ENCODE assay signal across 16 mouse cellular contexts in genomic region chr1:194982931-194983690, GRCm38 (mm10). TPM values are rescaled to one million over a fixed set of nuclear protein-coding genes. Genes with fewer than 3 reads are reported as not detected.
DNase-seq lines count a peak whose midpoint lies in the region; TF ChIP-seq lines count a peak whose summit lies in the region.
"Had no signal": no experiment of that assay in that cellular context is flagged by ENCODE, and none has a peak within 500 bp of the region (broad histone marks: within the 10 kb centered on the region; RNA-seq: fewer than 3 reads in every experiment).

No protein-coding gene starts in this region.

- no peak overlapping the region for H3K9ac ChIP-seq in MEL (ENCODE audit: control insufficient read depth, low read depth, low read length, poor library complexity, severe bottlenecking)
- H3K9ac ChIP-seq: hindbrain, embryonic 14.5 days; stomach, embryonic 15.5 days had no signal

- TF ChIP-seq EP300 in MEL (IDR thresholded peaks at IDR 0.05; ENCODE audit: low read depth in 1 of 2, low read length in 2 of 2) = no peak

- peak; percentile 41 for DNase-seq in kidney, adult 2 months
- no peak for DNase-seq in kidney, postnatal 25 days
- no peak for DNase-seq in MEL (ENCODE audit: low read depth, low spot score)
- peak; percentile 36 for DNase-seq in cerebellum, adult 8-10 months
- peak; percentile 54 for DNase-seq in layer of hippocampus, adult 9-11 months
- DNase-seq in gastrocnemius, postnatal 10 days = no peak
- no peak for DNase-seq in gastrocnemius, postnatal 4 days (ENCODE audit: low spot score in 2 of 2)
- DNase-seq: kidney, adult 8-10 months; liver; right cerebral cortex, postnatal 4 days; thymus, postnatal 36 days had no signal

- H3K4me3 ChIP-seq in kidney, adult 2 months (ENCODE audit: insufficient read depth, low read depth, low read length) = no peak overlapping the region
- H3K4me3 ChIP-seq in MEL (ENCODE audit: control insufficient read depth in 1 of 2, insufficient read depth in 1 of 2, low read depth in 2 of 2, low read length in 2 of 2) = no peak overlapping the region
- H3K4me3 ChIP-seq: erythroblast, embryonic 14.5 days; left cerebral cortex, adult 2 months; myocyte; stomach, embryonic 15.5 days had no signal

- no peak for TF ChIP-seq POLR2A in kidney, adult 2 months (IDR thresholded peaks at IDR 0.05; ENCODE audit: low read depth, low read length)
- TF ChIP-seq POLR2A in MEL (IDR thresholded peaks at IDR 0.05; ENCODE audit: control insufficient read depth in 1 of 2, insufficient read depth in 1 of 2, low read depth in 1 of 2, low read length in 2 of 2, poor library complexity in 1 of 2) = no peak

- H3K9me3 ChIP-seq in MEL (replicated peaks; ENCODE audit: insufficient read depth, low read length) = no peaks in the 10 kb centered on the region
- H3K9me3 ChIP-seq: stomach, embryonic 15.5 days had no signal

- TF ChIP-seq CTCF in kidney, adult 2 months (conservative IDR thresholded peaks at IDR 0.05; ENCODE audit: insufficient read depth, insufficient read length, low read depth, low read length) = no peak
- TF ChIP-seq CTCF in MEL (IDR thresholded peaks at IDR 0.05 in 2 of 3, conservative IDR thresholded peaks at IDR 0.05 in 1 of 3; ENCODE audit: control insufficient read depth in 1 of 3, insufficient read depth in 1 of 3, low read depth in 2 of 3, low read length in 3 of 3, poor library complexity in 1 of 3, severe bottlenecking in 1 of 3) = no peak

- H3K36me3 ChIP-seq in kidney, adult 2 months (ENCODE audit: control insufficient read depth, insufficient read depth, low read length) = no peaks in the 10 kb centered on the region
- H3K36me3 ChIP-seq in MEL (ENCODE audit: control insufficient read depth in 1 of 2, insufficient read depth in 2 of 2, low read length in 2 of 2) = peaks cover 0 to 56% of the 10 kb centered on the region in 2 experiments; a peak in 2 of 4 replicates
- H3K36me3 ChIP-seq: stomach, embryonic 15.5 days had no signal

- no peaks in the 10 kb centered on the region for H3K27me3 ChIP-seq in kidney, adult 2 months (replicated peaks; ENCODE audit: control insufficient read depth, insufficient read depth, low read length)
- no peaks in the 10 kb centered on the region for H3K27me3 ChIP-seq in MEL (ENCODE audit: control insufficient read depth in 1 of 2, insufficient read depth in 2 of 2, low read length in 2 of 2)
- H3K27me3 ChIP-seq: stomach, embryonic 15.5 days had no signal

- H3K79me2 ChIP-seq in MEL (ENCODE audit: control insufficient read depth, insufficient read depth, low read length, poor library complexity) = peaks cover under 1% of the 10 kb centered on the region; the same call in 1 of the 2 replicates

- TF ChIP-seq RAD21 in MEL (IDR thresholded peaks at IDR 0.05; ENCODE audit: low read depth, low read length) = no peak

- H3K4me1 ChIP-seq in kidney, adult 2 months (ENCODE audit: control insufficient read depth, insufficient read depth, low read length) = peaks cover 11% of the 10 kb centered on the region
- peaks cover 41 to 51% of the 10 kb centered on the region in 2 experiments for H3K4me1 ChIP-seq in MEL (ENCODE audit: control insufficient read depth in 1 of 2, insufficient read depth in 2 of 2, low read length in 2 of 2)
- H3K4me1 ChIP-seq: stomach, embryonic 15.5 days had no signal

- WGBS in kidney, adult 2 months = 47% methylated on average over 5 of the region's 5 CpGs

- no peak overlapping the region; the same call in 1 of the 2 replicates for H3K27ac ChIP-seq in kidney, adult 2 months (ENCODE audit: insufficient read depth, low read depth, low read length)
- H3K27ac ChIP-seq in MEL (ENCODE audit: control insufficient read depth, low read depth, low read length) = no peak overlapping the region
- H3K27ac ChIP-seq: hindbrain, embryonic 14.5 days; left cerebral cortex, adult 2 months; stomach, embryonic 15.5 days had no signal

TF ChIP-seq in MEL, 35 proteins besides CTCF, POLR2A, EP300 and RAD21:
- TF ChIP-seq USF1 (IDR thresholded peaks at IDR 0.05; ENCODE audit: low read depth, low read length) (peak; percentile 64), GATA1 (IDR thresholded peaks at IDR 0.05; ENCODE audit: low read depth, low read length) (peak; percentile 52), NELFE (IDR thresholded peaks at IDR 0.05; ENCODE audit: low read depth, low read length) (no peak), MAZ (IDR thresholded peaks at IDR 0.05; ENCODE audit: low read depth, low read length) (no peak)

RNA-seq across cellular contexts. Expression of gene Cd34, which starts 44.5 kb away (rescaled TPM):
- 33.9 and 37.5 TPM in 2 replicates for polyA plus RNA-seq in kidney, adult 2 months (2012; rRNA removed)
- 0.10 TPM in 1 of 2 replicates, not detected in the other for total RNA-seq in MEL (2012; rRNA removed)
- under 1 TPM in 1 of 2 experiments, not detected in 1; 0.14 TPM for polyA plus RNA-seq in MEL (2012; ENCODE audit: insufficient read depth in 1 of 2, insufficient read length in 2 of 2, low read depth in 1 of 2, low replicate concordance in 2 of 2, missing spikeins in 1 of 2)
- total RNA-seq in gastrocnemius, postnatal 10 days (2021) = 100 to 1,000 TPM; 162 to 196 TPM
- total RNA-seq in gastrocnemius, postnatal 4 days (2021) = 100 to 1,000 TPM; 225 to 262 TPM

Comparison
In these comparisons a context has a peak if more than half of its experiments do, and no peak if none do; other contexts are left out.
1. DNase-seq: peak in kidney, adult 2 months (single experiment), cerebellum, adult 8-10 months (single experiment) and layer of hippocampus, adult 9-11 months (single experiment); none in kidney, postnatal 25 days (0 of 2), MEL (single experiment), gastrocnemius, postnatal 10 days (single experiment) and gastrocnemius, postnatal 4 days (0 of 2).
2. RNA of gene Cd34, which starts 44.5 kb away (total RNA-seq): 225 to 262 TPM in gastrocnemius, postnatal 4 days and 162 to 196 TPM in gastrocnemius, postnatal 10 days; 0.10 TPM in MEL; every median in the first group is over 100 times any median in the second.